Mouse (Mus musculus): Measurements from ENCODE around the gene Dlgap1. TPM values are rescaled to one million over a fixed set of nuclear protein-coding genes. Genes with fewer than 3 reads are reported as not detected.

Gene Dlgap1
- total and polyA plus RNA-seq, 3 experiments: 27.5 to 106 (median 44.8) TPM

- DNase-seq: no peak
Measured at GRCm38 (mm10) chr17:70341230-70341629, 372.4 kb downstream of the Dlgap1 start.

GRCm38 (mm10) chr17:70341920-70342319 is 373.0 kb downstream of the Dlgap1 start:
- no peak for DNase-seq

- DNase-seq: no peak
Measured at GRCm38 (mm10) chr17:70347403-70347802, 378.5 kb downstream of the Dlgap1 start.

- no peak for DNase-seq
Measured at GRCm38 (mm10) chr17:70363561-70363960, 394.7 kb downstream of the Dlgap1 start.

GRCm38 (mm10) chr17:70363971-70364370 is 395.1 kb downstream of the Dlgap1 start:
- DNase-seq: no peak

- DNase-seq: no peak
Measured at GRCm38 (mm10) chr17:70369124-70369523, 400.3 kb downstream of the Dlgap1 start.

- DNase-seq: peak; percentile 28
Measured at GRCm38 (mm10) chr17:70377020-70377419, 408.1 kb downstream of the Dlgap1 start.

GRCm38 (mm10) chr17:70388447-70388846 is 419.6 kb downstream of the Dlgap1 start:
- DNase-seq: no peak

- peak; percentile 38 for DNase-seq
Measured at GRCm38 (mm10) chr17:70397220-70397619, 428.3 kb downstream of the Dlgap1 start.

- no peak for DNase-seq
Measured at GRCm38 (mm10) chr17:70397708-70398107, 428.8 kb downstream of the Dlgap1 start.

- no peak for DNase-seq
Measured at GRCm38 (mm10) chr17:70401909-70402308, 433.0 kb downstream of the Dlgap1 start.

- no peak for DNase-seq
Measured at GRCm38 (mm10) chr17:70403750-70404149, 434.9 kb downstream of the Dlgap1 start.

- DNase-seq: no peak
Measured at GRCm38 (mm10) chr17:70414202-70414601, 445.3 kb downstream of the Dlgap1 start.

- no peak for DNase-seq
Measured at GRCm38 (mm10) chr17:70427866-70428265, 459.0 kb downstream of the Dlgap1 start.

GRCm38 (mm10) chr17:70429746-70430451 is 461.0 kb downstream of the Dlgap1 start:
- peak; percentile 70 for DNase-seq

GRCm38 (mm10) chr17:70430452-70430787 is 461.5 kb downstream of the Dlgap1 start:
- DNase-seq: peak; percentile 49

- no peak for DNase-seq
Measured at GRCm38 (mm10) chr17:70432834-70433233, 464.0 kb downstream of the Dlgap1 start.

GRCm38 (mm10) chr17:70434549-70434948 is 465.7 kb downstream of the Dlgap1 start:
- no peak for DNase-seq

- DNase-seq: no peak
Measured at GRCm38 (mm10) chr17:70435612-70436011, 466.7 kb downstream of the Dlgap1 start.

- DNase-seq: no peak
Measured at GRCm38 (mm10) chr17:70437229-70437628, 468.4 kb downstream of the Dlgap1 start.

- no peak for DNase-seq
Measured at GRCm38 (mm10) chr17:70442976-70443375, 474.1 kb downstream of the Dlgap1 start.

- no peak for DNase-seq
Measured at GRCm38 (mm10) chr17:70446451-70446850, 477.6 kb downstream of the Dlgap1 start.

- DNase-seq: no peak
Measured at GRCm38 (mm10) chr17:70455036-70455435, 486.2 kb downstream of the Dlgap1 start.

- no peak for DNase-seq
Measured at GRCm38 (mm10) chr17:70457103-70457502, 488.2 kb downstream of the Dlgap1 start.

Data from adrenal gland, adult 2 months (tissue).